Comparison of ENCODE assay signal across 24 mouse cellular contexts in the genomic region with DNA sequence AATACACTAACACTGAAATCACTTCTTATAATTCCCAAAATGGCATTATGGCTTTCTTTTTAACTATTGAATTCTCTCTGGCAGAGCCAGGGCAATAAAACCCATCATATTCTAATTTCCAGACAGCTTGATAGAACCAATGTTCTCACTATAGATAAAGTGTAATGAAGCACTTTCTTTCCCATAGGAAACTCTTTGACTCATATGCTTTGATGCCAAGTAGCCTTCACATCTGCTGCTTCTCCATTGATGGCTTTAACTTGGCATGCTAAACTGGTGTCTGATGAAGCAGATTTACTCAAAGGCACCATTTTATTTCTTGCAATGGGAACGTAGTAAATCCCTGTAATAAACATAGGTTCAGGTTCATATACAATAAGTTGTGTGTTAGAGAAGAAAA.
DNase-seq lines count a peak whose midpoint lies in the region; ATAC-seq and TF ChIP-seq lines count a peak whose summit lies in the region.
"Had no signal": no experiment of that assay in that cellular context is flagged by ENCODE, and none has a peak within 500 bp of the region (broad histone marks: within the 10 kb centered on the region; RNA-seq: fewer than 3 reads in every experiment).

No protein-coding gene starts in this region.

- no peak overlapping the region for H3K4me3 ChIP-seq in forebrain, embryonic 12.5 days (replicated peaks)
- H3K4me3 ChIP-seq in forebrain, postnatal 0 days (ENCODE audit: low read depth, low read length) = no peak overlapping the region
- no peak overlapping the region for H3K4me3 ChIP-seq in midbrain, postnatal 0 days (ENCODE audit: low read depth, low read length)
- no peak overlapping the region for H3K4me3 ChIP-seq in midbrain, embryonic 13.5 days (replicated peaks)
- no peak overlapping the region for H3K4me3 ChIP-seq in forebrain, embryonic 16.5 days (replicated peaks; ENCODE audit: low read length)
- no peak overlapping the region for H3K4me3 ChIP-seq in neural tube, embryonic 15.5 days (replicated peaks)
- H3K4me3 ChIP-seq: embryonic facial prominence, embryonic 13.5 days; hindbrain, embryonic 15.5 days; intestine, embryonic 15.5 days; limb, embryonic 12.5 days; liver, embryonic 15.5 days had no signal

- ATAC-seq in forebrain, embryonic 12.5 days (ENCODE audit: low FRiP score) = peak; percentile 83; the same call in 1 of the 2 replicates
- no peak for ATAC-seq in forebrain, postnatal 0 days
- ATAC-seq in midbrain, postnatal 0 days (ENCODE audit: low FRiP score) = no peak
- ATAC-seq in midbrain, embryonic 13.5 days = no peak
- ATAC-seq in forebrain, embryonic 16.5 days = peak; percentile 71
- peak; percentile 81 for ATAC-seq in neural tube, embryonic 15.5 days (ENCODE audit: low FRiP score)
- ATAC-seq in frontal cortex, adult (ENCODE audit: low TSS enrichment) = no peak
- ATAC-seq: intestine, embryonic 15.5 days; Patski had no signal

- DNase-seq in forebrain, postnatal 0 days = no peak
- peak; percentile 42 for DNase-seq in midbrain, postnatal 0 days (ENCODE audit: low spot score)
- no peak for DNase-seq in thymus, postnatal 36 days
- DNase-seq: adrenal gland, postnatal 10 days; cerebellum, adult 11-12 months; cerebellum, postnatal 10 days; gastrocnemius, postnatal 14 days; heart, postnatal 14 days; kidney, adult 8-10 months; layer of hippocampus, adult 9-11 months; lung, embryonic 14.5 days; lung, postnatal 14 days had no signal

- no peaks in the 10 kb centered on the region for H3K9me3 ChIP-seq in forebrain, embryonic 12.5 days
- no peaks in the 10 kb centered on the region for H3K9me3 ChIP-seq in forebrain, postnatal 0 days (ENCODE audit: low read length)
- no peaks in the 10 kb centered on the region for H3K9me3 ChIP-seq in midbrain, postnatal 0 days (ENCODE audit: low read length)
- no peaks in the 10 kb centered on the region for H3K9me3 ChIP-seq in midbrain, embryonic 13.5 days
- H3K9me3 ChIP-seq in forebrain, embryonic 16.5 days (ENCODE audit: control insufficient read depth, low read length) = no peaks in the 10 kb centered on the region
- no peaks in the 10 kb centered on the region for H3K9me3 ChIP-seq in neural tube, embryonic 15.5 days (replicated peaks)
- H3K9me3 ChIP-seq: embryonic facial prominence, embryonic 13.5 days; hindbrain, embryonic 15.5 days; intestine, embryonic 15.5 days; limb, embryonic 12.5 days; liver, embryonic 15.5 days had no signal

- no peak overlapping the region for H3K4me2 ChIP-seq in forebrain, embryonic 12.5 days
- H3K4me2 ChIP-seq in forebrain, postnatal 0 days (ENCODE audit: low read depth) = no peak overlapping the region
- no peak overlapping the region for H3K4me2 ChIP-seq in midbrain, postnatal 0 days (ENCODE audit: low read depth, low read length, poor library complexity, severe bottlenecking)
- no peak overlapping the region for H3K4me2 ChIP-seq in midbrain, embryonic 13.5 days (replicated peaks)
- no peak overlapping the region for H3K4me2 ChIP-seq in forebrain, embryonic 16.5 days (ENCODE audit: low read length)
- H3K4me2 ChIP-seq in neural tube, embryonic 15.5 days = no peak overlapping the region
- H3K4me2 ChIP-seq: embryonic facial prominence, embryonic 13.5 days; hindbrain, embryonic 15.5 days; intestine, embryonic 15.5 days; limb, embryonic 12.5 days; liver, embryonic 15.5 days; lung, embryonic 14.5 days had no signal

- no peaks in the 10 kb centered on the region for H3K36me3 ChIP-seq in forebrain, embryonic 12.5 days (replicated peaks)
- no peaks in the 10 kb centered on the region for H3K36me3 ChIP-seq in forebrain, postnatal 0 days (ENCODE audit: insufficient read depth)
- no peaks in the 10 kb centered on the region for H3K36me3 ChIP-seq in midbrain, postnatal 0 days (ENCODE audit: insufficient read depth, low read length)
- no peaks in the 10 kb centered on the region for H3K36me3 ChIP-seq in midbrain, embryonic 13.5 days
- no peaks in the 10 kb centered on the region for H3K36me3 ChIP-seq in forebrain, embryonic 16.5 days (ENCODE audit: control insufficient read depth, insufficient read depth)
- no peaks in the 10 kb centered on the region for H3K36me3 ChIP-seq in neural tube, embryonic 15.5 days
- H3K36me3 ChIP-seq: embryonic facial prominence, embryonic 13.5 days; hindbrain, embryonic 15.5 days; intestine, embryonic 15.5 days; limb, embryonic 12.5 days; liver, embryonic 15.5 days had no signal

- H3K27me3 ChIP-seq in forebrain, embryonic 12.5 days = no peaks in the 10 kb centered on the region
- no peaks in the 10 kb centered on the region for H3K27me3 ChIP-seq in forebrain, postnatal 0 days (ENCODE audit: insufficient read depth, low read length)
- no peaks in the 10 kb centered on the region for H3K27me3 ChIP-seq in midbrain, postnatal 0 days (ENCODE audit: insufficient read depth, low read length)
- no peaks in the 10 kb centered on the region for H3K27me3 ChIP-seq in midbrain, embryonic 13.5 days
- H3K27me3 ChIP-seq in forebrain, embryonic 16.5 days (replicated peaks; ENCODE audit: control insufficient read depth, insufficient read depth, low read length) = no peaks in the 10 kb centered on the region
- H3K27me3 ChIP-seq in neural tube, embryonic 15.5 days (replicated peaks) = no peaks in the 10 kb centered on the region
- H3K27me3 ChIP-seq: embryonic facial prominence, embryonic 13.5 days; hindbrain, embryonic 15.5 days; intestine, embryonic 15.5 days; limb, embryonic 12.5 days; liver, embryonic 15.5 days; Patski had no signal

- H3K9ac ChIP-seq in forebrain, embryonic 12.5 days = no peak overlapping the region
- no peak overlapping the region for H3K9ac ChIP-seq in forebrain, postnatal 0 days
- no peak overlapping the region for H3K9ac ChIP-seq in midbrain, postnatal 0 days (replicated peaks; ENCODE audit: low read length, poor library complexity, severe bottlenecking)
- no peak overlapping the region for H3K9ac ChIP-seq in midbrain, embryonic 13.5 days (replicated peaks)
- no peak overlapping the region for H3K9ac ChIP-seq in forebrain, embryonic 16.5 days (replicated peaks; ENCODE audit: low read depth, low read length)
- H3K9ac ChIP-seq in neural tube, embryonic 15.5 days (replicated peaks) = no peak overlapping the region
- H3K9ac ChIP-seq: embryonic facial prominence, embryonic 13.5 days; hindbrain, embryonic 15.5 days; intestine, embryonic 15.5 days; limb, embryonic 12.5 days; liver, embryonic 15.5 days; lung, embryonic 14.5 days had no signal

- TF ChIP-seq CTCF in forebrain, postnatal 0 days (IDR thresholded peaks at IDR 0.05; ENCODE audit: low read depth) = no peak
- no peak for TF ChIP-seq CTCF in midbrain, postnatal 0 days (IDR thresholded peaks at IDR 0.05)

- WGBS in forebrain, embryonic 12.5 days = 34% methylated on average over 1 of the region's 1 CpGs
- 9% methylated on average over 1 of the region's 1 CpGs for WGBS in forebrain, postnatal 0 days
- WGBS in midbrain, postnatal 0 days = 47% methylated on average over 1 of the region's 1 CpGs
- 44% methylated on average over 1 of the region's 1 CpGs for WGBS in midbrain, embryonic 13.5 days
- WGBS in forebrain, embryonic 16.5 days = 26% methylated on average over 1 of the region's 1 CpGs
- WGBS in neural tube, embryonic 15.5 days = 41% methylated on average over 1 of the region's 1 CpGs

- no peak overlapping the region for H3K27ac ChIP-seq in forebrain, embryonic 12.5 days
- no peak overlapping the region for H3K27ac ChIP-seq in forebrain, postnatal 0 days (ENCODE audit: low read depth, low read length)
- no peak overlapping the region for H3K27ac ChIP-seq in midbrain, postnatal 0 days (ENCODE audit: low read depth, low read length)
- no peak overlapping the region for H3K27ac ChIP-seq in midbrain, embryonic 13.5 days
- no peak overlapping the region for H3K27ac ChIP-seq in forebrain, embryonic 16.5 days (ENCODE audit: low read length)
- H3K27ac ChIP-seq in neural tube, embryonic 15.5 days (replicated peaks) = no peak overlapping the region
- H3K27ac ChIP-seq: embryonic facial prominence, embryonic 13.5 days; hindbrain, embryonic 15.5 days; intestine, embryonic 15.5 days; kidney, postnatal 0 days; limb, embryonic 12.5 days; liver, embryonic 15.5 days had no signal

- no peaks in the 10 kb centered on the region for H3K4me1 ChIP-seq in forebrain, embryonic 12.5 days
- H3K4me1 ChIP-seq in forebrain, postnatal 0 days (ENCODE audit: insufficient read depth) = no peaks in the 10 kb centered on the region; the same call in 1 of the 2 replicates
- no peaks in the 10 kb centered on the region for H3K4me1 ChIP-seq in midbrain, postnatal 0 days (ENCODE audit: insufficient read depth, low read length)
- no peaks in the 10 kb centered on the region for H3K4me1 ChIP-seq in midbrain, embryonic 13.5 days (replicated peaks)
- H3K4me1 ChIP-seq in forebrain, embryonic 16.5 days (replicated peaks; ENCODE audit: control insufficient read depth, insufficient read depth, low read length) = no peaks in the 10 kb centered on the region; the same call in 1 of the 2 replicates
- H3K4me1 ChIP-seq in neural tube, embryonic 15.5 days = no peaks in the 10 kb centered on the region
- H3K4me1 ChIP-seq: embryonic facial prominence, embryonic 13.5 days; hindbrain, embryonic 15.5 days; intestine, embryonic 15.5 days; limb, embryonic 12.5 days; liver, embryonic 15.5 days had no signal

Comparison
In these comparisons a context has a peak if more than half of its experiments do, and no peak if none do; other contexts are left out.
1. ATAC-seq: peak in forebrain, embryonic 12.5 days (single experiment), forebrain, embryonic 16.5 days (single experiment) and neural tube, embryonic 15.5 days (single experiment); none in forebrain, postnatal 0 days (single experiment), midbrain, postnatal 0 days (single experiment), midbrain, embryonic 13.5 days (single experiment) and frontal cortex, adult (single experiment).